Mouse (Mus musculus) kidney, postnatal 10 days (tissue): ENCODE results near the gene Mbd4.
A peak's percentile ranks its signal among the peaks of the same experiment; 100 is the strongest.

Source experiments
- DNase-seq: peaks from one replicate; pipeline ENCODE4 v3.0.0; 2021; ENCODE audit warnings: mixed read lengths

Gene Mbd4

GRCm38 (mm10) chr6:115856361-115856745 lies 3.2 kb upstream of the Mbd4 start:
- no peak for DNase-seq

DNA sequence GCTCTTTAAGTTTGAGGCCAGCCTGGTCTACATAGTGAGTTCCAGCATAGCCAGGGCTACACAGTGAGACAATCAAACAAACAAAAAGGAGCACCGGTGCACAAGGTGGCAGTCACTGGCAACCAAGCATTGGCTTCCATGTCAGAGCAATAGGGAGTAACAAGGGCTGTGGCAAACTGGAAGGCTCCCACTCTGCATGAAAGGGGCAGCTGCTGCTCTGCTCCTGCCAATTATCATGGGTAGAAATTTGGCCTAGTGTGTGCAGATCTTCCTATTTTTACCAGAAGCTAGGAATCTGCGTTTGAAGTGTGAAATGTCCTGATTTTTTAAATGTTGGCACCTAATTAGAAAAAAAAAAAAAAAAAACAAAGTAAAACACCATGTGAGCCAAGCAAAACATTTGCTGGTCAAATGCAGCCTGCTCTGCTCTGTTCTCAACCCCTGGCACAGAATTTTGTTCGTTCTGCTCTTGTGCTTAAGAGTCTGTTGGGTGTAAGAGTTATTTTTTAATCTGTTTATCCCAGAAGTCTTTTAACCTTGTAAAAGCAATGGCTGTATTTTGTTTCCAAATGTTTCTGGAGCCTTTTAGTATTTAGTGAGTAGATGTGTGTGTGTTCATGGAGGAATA lies 2.7 kb upstream of the Mbd4 start:
- DNase-seq = no peak

DNA sequence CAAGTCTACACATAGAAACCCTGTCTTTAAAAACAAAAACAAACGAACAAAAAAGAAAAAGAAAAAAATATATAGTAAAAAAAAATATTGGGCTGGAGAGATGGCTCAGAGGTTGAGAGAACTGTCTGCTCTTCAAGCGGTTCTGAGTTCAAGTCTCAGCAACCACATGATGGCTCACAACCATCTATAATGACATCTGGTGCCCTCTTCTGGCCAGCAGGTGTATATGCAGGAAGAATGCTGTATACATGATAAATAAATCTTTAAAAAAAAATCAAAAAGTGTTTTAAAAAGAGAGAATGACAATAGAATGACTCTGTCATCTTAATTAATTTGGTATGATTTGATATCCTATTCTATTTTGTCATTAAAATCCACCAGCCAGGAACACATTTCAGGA lies 1.3 kb upstream of the Mbd4 start:
- DNase-seq = no peak

DNA sequence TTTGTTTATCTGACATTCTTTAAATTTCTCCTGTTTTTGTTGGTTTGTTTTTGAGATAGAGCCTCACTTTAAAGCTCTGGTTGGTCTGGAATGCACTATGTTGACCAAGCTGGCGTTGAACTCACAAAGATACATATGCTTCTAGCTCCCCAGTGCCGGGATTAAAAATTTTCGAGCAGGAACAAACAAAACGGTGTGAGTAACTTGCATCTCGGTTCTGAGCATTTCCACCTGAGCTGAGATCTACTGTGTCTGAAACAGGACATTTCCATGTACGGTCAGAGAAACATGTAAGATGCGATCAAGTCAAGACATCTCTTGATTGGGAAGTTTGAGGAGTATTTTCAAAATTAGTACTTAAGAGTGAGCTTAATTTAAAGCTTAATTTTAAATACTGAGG lies 814 bp upstream of the Mbd4 start:
- DNase-seq = no peak

DNA sequence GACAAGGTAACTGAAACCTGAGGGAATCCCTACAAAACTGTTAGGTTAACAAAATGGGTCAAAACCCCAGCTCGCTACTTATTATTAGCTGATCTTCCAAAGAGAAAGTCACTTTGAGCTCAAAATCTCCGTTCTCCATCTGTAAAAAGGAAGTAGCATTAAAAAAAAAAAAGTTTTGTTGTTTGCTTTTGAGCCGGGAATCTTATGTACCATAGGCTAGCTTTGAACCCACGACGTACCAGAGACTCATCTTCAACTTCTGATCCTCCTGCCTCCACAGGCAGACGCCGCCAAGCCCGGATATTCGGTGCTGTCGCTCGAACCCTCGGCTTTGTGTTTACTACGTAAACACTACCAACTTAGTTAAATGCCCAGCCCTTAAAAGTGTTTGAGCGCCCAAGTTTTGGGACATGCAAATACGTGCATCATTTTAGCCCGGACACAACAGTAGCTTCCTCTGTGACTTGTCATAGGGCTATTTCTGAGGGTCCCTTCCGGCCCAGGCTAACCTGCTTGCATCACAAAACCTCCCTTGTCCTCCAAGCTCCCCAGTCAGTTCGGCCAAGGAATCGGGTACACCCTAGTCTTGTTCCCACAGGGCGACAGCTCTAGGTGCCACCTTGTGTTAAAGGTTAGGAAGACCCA lies 603 bp downstream of the Mbd4 start:
- no peak for DNase-seq

DNA sequence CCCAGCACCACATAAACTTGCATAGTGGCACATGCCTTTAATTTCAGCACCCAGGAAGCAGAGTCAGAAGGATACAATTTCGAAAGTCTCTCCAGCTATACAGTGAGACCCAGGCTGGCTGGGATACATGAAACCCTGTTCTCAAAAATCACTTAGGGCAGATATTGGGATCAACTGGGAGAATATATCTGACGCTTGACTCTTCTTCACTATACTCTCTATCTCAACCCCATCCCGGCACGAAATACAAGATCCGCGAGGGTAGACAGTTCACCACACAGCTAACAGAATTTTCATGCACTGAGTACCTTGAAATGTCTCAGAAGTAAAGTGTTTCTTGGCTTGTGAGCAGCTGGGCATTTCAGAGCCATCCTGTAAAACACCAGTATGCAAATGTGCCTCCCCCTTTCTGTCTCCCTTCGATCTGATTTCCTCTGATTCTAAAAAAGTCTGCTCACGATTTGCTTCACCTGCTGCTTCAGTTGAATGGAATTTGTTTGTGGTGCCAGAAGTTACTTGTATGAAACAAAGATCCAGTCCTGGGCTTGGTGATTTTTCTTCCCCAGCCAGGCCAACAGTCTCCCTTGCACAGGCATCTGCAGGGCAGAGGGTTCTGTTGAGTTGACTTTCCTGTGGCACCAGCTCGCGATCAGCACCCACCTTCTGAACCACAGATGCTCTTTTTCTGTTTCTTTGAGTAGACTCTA lies 4.4 kb downstream of the Mbd4 start:
- no peak for DNase-seq

- DNase-seq = peak; percentile 81
Observed at GRCm38 (mm10) chr6:115846640-115847411, 6.3 kb downstream of the Mbd4 start.

DNA sequence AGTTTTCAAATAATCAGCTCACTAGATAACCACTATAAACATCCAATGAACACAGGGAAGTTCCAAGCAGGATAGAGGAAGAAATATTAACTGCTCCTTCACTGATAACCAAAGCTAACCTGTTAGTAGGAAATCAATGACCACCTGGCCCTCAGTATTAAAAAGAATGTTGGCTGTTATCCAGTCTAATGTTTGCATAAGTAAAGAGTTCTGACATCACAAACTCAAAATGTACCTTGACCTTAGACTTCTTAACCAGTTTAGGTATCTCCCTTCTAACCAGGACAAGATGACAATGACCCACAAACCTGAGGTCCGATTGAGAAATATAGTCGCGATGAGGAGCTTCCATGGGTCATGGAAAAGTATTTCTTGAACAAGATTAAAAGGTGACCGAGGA lies 8.2 kb downstream of the Mbd4 start:
- no peak for DNase-seq

DNA sequence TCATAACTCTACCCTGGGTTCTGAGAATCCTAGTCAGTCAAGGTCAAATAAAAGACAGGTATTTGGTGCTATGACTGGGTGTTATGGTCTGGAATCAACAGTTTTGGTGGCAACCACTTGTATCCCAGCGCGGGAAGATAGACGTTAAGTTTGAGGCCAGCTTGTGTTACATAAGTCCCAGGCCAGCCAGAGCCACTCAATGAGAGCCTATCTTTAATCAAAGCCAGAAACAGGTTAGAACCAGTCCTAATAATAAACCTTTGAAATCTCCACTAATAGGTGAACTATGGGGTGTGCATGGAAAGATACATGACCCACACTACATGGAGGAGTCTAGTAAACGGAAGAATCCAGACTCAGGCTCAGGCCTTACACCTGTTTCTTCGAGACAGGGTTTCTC lies 14.4 kb downstream of the Mbd4 start:
- no peak for DNase-seq

GRCm38 (mm10) chr6:115838161-115838597 lies 15.0 kb downstream of the Mbd4 start, which contains the start of gene Efcab12:
Gene Efcab12 (minus strand): TSS chr6:115838412.
- peak; percentile 79 for DNase-seq

- DNase-seq = no peak
Observed at GRCm38 (mm10) chr6:115833861-115834260, 19.3 kb downstream of the Mbd4 start.

GRCm38 (mm10) chr6:115832152-115832850 lies 20.9 kb downstream of the Mbd4 start:
- no peak for DNase-seq

- DNase-seq = no peak
Observed at GRCm38 (mm10) chr6:115830779-115831601, 22.2 kb downstream of the Mbd4 start.

DNA sequence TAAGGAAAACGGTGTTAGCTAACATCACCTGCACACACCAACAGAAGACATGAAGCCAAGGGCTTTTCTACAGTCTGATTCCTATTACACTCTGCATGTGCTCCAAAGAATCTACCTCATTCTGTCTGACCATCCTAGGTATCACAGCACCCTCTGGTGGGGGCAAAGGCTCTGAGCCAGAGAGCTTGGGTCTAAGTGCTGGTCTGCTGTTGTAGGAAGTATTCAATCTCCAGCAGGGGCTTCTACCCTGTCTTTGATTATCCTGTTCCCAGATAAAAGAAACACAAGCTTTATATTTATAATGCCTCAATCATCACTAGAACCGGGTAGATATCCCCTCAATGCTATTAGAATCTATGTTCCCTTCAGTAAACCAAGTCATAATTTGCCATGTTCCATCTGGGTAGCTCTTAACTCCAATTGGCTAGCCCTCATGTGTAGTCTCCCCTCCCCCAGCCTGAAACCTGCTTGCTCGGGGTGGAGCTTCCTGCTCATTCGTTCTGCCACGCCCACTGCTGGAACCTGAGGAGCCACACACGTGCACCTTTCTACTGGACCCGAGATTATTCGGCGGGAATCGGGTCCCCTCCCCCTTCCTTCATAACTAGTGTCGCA lies 29.2 kb downstream of the Mbd4 start:
- peak; percentile 76 for DNase-seq

DNA sequence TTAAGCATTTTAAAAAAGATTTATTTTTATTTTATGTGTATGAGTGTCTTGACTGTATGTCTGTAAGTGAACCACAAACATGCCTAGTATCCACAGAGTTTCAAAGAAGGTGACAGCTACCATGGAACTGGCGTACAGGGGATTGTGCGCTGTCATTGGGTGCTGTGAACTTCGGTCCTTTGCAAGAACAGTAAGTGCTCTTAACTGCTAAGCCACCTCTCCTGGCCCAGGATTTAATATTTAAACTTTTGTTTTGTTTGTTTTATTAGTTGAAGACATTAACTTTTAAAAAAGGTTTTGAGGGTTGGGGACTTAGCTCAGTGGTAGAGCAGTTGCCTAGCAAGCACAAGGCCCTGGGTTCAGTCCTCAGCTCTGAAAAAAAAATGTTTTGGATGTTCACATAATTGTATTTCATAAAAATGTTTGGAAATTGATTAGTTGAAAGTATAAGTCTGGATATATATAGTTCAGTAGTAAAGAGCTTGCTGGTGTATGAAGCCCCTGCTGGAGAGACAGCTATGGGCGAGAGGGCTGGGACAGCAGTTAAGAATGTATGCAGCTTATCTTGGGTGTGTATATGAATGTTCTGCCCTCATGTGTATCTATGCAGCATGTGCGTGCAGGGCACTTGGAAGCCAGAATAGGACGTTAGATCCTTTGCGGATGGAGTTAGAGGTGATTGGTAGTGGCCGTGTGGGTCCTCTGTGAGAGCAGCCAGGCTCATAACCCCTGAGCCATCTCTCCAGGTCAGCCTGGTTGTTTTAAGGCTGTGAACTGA lies 31.8 kb downstream of the Mbd4 start:
- DNase-seq = no peak

- no peak for DNase-seq
Observed at GRCm38 (mm10) chr6:115818129-115818528, 35.0 kb downstream of the Mbd4 start.

DNA sequence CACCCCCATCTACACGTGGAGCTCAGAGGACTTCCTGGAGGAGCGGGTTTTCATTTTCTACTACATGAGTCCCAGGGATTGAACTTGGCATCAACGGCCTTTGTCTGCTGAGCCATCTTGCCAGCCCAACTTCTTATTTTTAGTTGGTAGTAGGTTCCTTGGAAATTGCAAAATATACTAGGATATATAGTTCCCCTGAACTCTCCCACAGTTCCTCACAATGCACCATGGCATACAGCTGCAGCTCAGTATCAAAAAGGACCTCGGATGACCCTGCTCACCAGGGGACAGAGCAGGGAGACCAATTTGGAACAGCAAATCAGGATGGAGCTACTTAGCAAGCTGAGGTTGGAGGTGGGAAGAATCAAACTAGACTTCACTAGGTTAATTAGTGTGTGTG lies 38.1 kb downstream of the Mbd4 start:
- no peak for DNase-seq

DNA sequence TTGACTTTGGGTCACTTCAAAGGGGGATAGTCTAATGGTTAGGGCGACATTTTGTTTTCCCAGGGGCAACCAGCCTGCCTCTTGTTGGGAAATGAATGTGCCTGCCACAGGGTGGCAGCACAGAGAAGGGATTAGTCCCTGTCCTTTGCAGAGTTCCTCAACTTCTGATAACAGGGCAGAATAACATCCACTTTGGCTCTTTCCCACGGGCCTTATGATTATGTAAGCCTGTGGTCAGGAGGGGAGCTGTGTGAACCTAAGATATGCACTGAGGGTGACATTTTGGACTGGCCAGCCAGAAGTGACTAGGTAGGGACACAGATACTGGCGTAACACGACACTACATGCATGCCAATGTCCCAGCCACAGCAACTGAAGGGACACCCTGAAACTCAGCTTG lies 39.1 kb downstream of the Mbd4 start:
- DNase-seq = peak; percentile 79

- DNase-seq = no peak
Observed at GRCm38 (mm10) chr6:115811606-115812005, 41.6 kb downstream of the Mbd4 start.

DNA sequence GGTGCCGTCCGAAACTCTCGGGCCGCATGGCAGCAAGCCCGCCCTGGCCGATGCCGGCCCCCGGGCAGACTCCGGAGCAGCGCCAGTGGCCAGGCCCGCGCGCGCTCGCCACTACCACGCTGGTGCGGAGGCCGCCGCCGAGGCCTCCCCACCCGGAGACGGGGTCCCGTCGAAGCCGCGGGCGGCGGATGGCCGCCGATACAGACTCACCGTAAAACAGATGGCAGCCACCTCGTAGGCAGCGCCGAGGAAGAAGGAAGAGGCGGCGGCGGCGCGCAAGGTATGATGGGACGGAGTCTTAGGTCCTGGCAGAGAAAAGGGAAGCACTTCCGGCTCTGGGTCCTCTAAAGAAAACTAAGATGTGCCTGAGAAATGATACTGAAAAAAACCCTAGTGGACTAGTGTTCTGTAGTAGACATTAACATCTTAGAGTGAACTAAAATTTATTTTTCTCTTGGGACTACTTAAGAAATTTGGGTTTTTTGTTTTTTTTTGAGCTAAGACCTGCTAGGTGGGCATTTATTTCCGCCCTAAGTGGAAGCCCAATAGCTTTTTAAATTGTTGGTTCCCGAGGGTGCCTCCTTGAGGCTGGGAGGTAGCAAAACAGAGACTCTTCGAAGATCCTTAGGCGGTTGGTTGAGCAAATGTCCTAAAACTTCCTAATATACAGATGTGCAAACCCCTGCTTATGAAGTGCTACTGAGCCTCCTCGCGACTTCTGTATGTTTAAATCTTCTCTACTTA lies 44.5 kb downstream of the Mbd4 start, which contains the start of gene Rpl32:
TSS of gene Rpl32 (minus strand) at position 260 of the 744 bp plus-strand sequence.
- peak; percentile 92 for DNase-seq
